Mouse (Mus musculus) lung, postnatal 0 days (tissue): ENCODE data around the gene Actr3.

ENCODE experiments used
- CTCF ChIP-seq: IDR thresholded peaks from 2 replicates; pipeline ENCODE4 v1.5.1; 2016; ENCODE audit warnings: antibody characterized with exemption, mild to moderate bottlenecking
- EP300 ChIP-seq: IDR thresholded peaks from 2 replicates; pipeline ENCODE4 v1.6.1; 2016; ENCODE audit warnings: antibody characterized with exemption, mild to moderate bottlenecking, control low read depth

DNA sequence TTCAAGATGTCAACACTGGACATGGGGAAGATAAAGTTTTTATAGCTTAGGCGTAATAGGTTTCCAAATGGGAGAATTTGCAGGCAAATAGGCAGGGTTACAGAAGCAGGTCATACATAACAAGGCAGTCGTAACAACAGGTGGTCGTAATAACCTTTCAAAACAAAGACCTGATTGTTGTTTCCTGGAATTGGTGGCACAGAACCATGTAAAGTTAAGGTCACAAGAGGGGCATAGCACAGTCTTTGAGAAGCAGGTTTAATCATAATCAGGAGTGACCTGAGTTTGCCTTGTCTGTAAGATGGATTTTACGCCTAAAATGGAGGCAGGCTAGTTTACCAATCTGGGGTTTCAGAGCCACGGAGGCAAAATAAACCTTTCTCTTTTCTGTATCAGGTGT, 84.7 kb downstream of the Actr3 start:
- no peak for TF ChIP-seq EP300
- TF ChIP-seq CTCF, result no peak
